Mouse (Mus musculus) right cerebral cortex, postnatal 10 days (tissue): ENCODE measurements around the gene Fam76a.
"Not testable (repeated sequence)": the region's sequence is repeated elsewhere in the genome, so short reads cannot be mapped to it uniquely, and the experiment has no call there.

Experiments used
- DNase-seq, 2 experiments: peaks; one replicate each; pipeline ENCODE4 v3.0.0; 2021; ENCODE audit warnings: low spot score in 2 of 2

Fam76a gene

DNA sequence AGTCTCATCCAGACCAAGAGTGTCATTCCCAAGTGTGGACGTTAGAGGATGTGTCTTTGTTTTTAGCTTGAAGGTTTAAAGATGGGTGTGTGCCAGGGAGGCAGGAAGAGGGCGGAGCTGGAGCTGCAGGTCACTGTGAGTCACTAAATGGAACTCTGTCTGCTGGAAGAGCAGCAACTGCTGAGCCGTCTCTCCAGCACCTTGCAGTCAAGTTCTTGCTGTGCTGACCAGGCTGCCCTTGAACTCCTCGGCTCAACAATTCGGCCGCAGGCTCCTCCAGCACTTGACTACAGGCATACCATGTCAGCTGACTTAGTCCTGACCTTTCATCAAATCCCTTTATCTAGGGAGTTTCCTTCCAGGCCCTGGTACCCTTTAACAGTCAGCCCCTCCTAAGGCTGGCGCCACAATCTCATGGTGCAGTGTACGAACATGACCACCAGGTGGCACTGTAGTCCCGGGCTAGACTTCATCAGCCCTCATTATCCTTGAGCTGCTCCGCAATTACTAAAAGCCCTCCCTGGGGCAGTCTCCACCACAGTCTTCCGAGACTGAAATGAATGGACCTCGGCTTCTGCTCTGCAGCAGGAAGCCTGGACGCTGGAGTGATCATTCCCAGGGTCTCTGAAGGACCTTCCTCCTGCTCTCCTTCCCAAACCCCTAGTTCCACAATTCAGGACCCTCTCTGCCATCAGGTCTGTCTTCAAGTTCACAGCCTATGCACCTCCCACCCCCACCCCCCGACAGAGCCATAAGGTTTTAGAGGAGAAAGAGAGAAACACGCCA, 23.1 kb upstream of the Fam76a start:
- peak; percentile 85 to 90 for DNase-seq

DNA sequence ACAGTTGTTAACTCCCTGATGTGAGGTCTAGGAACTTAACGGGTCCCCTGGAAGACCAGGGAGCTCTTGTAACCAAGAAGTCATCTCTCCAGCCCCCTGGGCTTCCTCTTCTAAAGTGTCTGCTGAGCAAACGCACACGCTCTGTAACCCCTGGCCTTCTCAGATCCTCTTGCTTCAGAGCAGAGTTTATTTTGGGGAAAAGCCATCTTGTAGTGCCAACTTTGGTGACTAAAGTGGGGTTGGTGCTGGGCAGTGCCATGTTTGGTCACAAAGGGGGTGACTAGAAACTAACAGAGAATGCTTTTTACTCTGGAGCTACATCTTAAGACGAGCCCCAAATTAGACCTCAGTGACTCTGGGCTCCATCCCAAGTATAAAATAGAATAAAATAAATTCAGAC, 22.4 kb upstream of the Fam76a start:
- DNase-seq = no peak

DNA sequence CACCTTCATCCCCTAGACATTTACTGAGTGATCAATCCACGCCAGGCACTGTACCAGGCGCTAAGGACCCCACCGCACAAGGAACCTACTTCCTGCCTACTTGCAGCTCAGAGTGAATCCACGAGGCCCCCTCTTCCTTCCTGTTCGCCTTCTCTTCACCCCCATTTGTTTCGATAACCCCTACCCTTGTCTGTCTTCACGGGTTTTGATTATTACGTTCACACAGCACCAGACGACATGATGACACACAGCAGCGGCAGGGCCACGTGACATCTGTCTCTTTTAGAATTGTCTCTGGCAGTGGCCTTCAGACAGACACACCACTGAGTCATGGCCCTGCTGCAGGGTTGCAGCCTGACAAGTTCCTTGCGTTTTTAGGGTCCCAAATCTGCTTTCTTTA, 21.7 kb upstream of the Fam76a start:
- DNase-seq = no peak

DNA sequence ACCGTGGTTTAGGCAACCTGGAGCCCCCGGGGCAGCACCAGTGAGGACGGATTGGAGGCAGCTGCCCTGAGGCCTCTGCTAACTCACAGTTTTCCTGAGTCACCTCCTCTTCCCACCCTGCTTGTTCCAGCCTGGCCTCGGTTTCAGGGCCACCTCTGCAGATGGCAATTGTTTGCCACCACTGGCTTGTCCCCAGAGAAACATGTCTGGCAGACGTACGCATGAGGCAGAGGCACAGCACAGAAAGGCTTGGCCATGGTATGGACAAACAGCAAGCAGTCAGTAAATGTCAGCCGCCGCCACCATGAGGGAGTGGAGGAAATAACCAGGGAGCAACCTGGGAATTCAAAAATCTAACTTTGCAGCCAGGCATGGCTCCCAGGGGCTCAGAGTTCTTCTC, 20.7 kb upstream of the Fam76a start:
- DNase-seq = no peak

DNA sequence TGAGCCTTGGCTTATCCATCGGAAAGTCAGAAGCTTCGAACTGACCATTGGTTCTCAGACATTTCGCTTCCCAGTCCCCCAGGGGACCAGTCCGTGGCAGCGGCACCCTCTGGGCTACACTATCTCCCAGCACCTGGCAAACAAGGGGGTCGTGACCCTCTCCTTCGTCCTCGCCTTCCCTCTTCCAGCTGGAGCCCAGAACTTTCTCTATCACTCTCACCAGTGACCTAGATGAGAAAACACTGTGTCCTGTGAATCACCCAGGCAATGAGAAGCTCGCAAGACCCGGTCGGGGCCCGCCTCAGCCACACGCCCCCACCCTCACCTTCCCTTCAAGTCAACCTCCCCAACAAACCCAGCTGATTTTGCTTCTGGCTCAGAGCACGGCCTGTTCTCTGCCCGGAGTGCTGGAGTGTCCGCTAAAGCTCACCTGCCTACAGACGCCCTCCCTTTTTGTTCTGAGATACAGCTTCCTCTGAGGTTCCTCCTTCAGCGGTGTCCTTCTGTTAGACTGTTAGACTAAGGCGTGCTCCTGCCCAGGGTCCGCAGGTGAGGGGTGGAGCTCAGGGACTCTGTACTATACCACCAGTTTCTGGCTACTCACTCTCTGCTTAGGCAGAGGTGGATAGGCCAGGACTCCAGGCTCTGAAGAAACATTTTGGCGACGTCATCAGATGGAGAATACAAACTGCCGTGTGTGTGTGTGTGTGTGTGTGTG, 18.8 kb upstream of the Fam76a start:
- no peak for DNase-seq

DNA sequence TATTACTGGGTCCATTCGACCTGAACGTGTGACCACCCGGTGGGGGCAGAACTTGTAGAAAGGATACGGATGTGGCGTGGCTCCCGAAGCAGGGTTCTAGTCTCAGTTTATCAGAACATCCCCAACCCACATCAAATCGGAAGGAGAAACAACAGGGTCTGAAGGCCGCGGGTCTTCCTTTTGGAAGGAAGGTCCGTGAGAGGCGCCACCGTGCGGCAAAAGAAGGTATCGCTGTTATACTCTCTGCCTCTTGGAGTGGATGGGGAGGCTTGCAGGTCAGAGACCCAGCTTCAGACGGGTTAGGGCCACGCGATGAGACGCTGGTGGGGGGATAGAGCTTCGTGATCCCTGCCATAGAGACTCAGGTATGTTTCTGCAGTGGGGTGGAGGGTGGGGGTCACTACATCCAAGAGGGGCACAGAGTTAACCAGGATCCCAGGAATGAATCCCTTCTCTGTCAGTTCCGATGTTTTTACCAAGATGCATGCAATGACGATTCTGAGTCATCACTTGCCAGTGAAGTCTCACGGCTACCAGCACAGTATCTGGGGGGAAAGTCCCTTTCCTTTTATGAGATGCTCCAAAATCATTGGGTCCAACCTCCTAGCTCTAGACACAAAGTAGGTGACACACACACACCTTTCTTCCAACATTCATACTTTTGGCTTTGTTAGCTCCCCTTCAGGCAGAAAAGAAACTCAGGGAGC, 17.2 kb upstream of the Fam76a start:
- peak in 1 of 2 experiments; percentile 73 for DNase-seq

DNA sequence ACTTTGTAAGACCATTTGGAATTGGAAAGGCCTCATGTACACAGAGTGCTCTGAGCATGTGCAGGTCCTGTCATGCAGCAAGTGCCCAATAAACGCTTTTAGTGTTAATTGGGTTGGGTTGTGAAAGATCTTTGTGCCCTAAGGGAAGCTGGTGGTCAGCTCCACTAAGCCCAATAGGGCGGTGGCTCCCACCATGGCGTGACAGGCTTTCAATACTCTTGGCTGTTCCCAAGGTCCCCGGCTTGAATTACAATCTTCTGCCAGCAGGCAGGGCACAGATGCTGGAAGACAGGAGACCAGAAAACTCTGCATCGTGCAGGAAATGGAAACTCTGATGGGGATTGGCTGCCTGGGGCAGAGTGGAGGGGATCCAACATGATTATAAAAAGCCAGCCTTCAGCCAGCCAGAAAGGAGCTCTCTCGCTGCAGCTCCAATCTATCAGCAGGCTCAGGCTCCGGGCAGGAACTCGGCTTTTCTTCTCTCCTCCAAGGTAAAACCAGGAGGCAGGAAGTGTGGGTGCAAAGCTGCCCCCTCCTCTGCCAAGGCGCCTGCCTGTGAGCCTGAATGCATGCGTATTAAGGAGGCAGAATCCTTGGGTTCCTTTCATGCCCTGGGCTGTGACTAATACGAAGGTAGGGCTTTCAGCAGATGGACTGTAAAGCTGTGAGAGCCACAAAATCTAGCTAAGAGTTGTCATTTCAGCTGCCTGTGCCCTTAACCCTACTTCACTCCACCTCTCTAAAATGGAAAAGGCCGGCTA, 16.0 kb upstream of the Fam76a start:
- peak; percentile 80 to 89 for DNase-seq

DNA sequence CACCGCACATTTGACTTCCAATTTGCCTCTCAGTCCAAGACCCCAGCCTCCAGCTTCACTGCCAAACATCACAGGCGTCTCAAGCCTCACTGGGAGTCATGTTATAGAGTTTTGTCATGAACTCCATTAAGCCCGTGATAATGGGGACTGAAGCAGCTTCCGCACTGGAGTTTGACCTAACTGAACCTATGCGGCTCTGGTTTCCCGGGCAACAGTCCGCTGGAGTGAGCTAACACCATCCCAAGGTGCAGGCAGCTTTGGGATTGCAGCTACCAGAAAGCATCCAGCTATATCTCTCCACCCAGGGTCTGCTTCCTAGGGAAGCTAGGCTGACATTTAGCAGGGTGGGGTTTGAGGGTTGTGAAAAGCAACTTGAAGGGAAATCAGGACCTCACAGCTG, 12.3 kb upstream of the Fam76a start:
- DNase-seq = no peak

DNA sequence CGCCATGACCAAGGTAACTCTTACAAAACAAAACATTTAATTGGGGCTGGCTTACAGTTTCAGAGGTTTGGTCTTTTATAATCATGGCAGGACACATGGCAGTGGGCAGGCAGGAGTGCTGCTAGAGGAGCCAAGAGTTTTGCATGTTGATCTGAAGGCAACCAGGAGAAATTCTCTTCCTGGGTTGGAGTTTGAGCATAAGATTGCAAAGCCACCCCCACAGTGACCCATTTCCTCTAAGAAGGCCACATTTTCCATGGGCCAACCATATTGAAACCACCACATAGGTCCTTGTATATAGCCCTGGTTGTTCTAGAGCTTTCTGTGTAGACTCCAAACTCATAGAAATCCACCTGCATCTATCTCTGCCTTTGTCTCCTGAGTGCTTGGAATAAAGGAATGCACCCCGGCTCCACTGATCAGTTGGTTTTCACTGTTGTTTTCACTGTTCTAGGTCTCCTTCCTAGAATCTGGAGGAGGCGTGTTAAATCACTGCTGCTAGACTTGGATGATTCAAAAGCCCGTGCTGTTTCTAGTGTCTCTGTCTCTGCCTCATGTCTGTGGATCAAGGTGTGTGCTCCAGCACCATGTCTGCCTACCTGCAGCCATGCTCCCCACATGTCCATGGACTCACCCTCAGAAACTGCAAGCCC, 10.5 kb upstream of the Fam76a start:
- DNase-seq = no peak

DNA sequence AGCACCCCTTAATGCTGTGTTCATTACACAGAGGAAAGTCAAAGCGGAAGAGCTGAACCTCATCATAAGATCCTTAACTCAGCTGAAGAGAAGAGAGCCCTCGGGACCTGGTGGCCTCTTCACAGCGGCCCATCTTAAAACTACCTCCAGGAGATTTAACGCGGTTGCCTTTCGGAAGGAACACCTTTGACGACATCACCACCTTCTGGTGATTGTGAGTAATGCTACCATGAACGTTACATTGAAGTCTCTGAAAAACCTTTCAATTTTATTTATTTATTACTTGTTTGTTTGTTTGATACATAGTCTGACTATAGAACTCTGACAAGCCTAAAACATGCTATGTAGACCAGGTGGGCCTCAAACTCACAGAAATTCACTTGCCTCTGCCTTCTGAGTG, 8.4 kb upstream of the Fam76a start:
- DNase-seq = peak in 1 of 2 experiments; percentile 49

DNA sequence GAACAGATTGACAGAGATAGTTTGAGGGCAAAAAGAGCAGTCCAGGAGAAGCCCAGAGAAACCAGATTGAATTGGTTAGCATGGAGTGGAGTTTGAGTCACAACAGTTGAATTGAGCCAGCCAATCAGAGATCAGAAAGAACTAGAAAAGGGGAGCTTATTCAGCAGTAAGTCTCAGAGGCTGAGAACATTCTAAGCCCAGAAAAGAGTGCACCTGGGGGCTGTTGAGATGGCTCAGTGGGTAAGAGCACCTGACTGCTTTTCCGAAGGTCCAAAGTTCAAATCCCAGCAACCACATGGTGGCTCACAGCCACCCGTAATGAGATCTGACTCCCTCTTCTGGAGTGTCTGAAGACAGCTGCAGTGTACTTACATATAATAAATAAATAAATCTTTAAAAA, 4.2 kb upstream of the Fam76a start:
- not testable (repeated sequence) for DNase-seq

DNA sequence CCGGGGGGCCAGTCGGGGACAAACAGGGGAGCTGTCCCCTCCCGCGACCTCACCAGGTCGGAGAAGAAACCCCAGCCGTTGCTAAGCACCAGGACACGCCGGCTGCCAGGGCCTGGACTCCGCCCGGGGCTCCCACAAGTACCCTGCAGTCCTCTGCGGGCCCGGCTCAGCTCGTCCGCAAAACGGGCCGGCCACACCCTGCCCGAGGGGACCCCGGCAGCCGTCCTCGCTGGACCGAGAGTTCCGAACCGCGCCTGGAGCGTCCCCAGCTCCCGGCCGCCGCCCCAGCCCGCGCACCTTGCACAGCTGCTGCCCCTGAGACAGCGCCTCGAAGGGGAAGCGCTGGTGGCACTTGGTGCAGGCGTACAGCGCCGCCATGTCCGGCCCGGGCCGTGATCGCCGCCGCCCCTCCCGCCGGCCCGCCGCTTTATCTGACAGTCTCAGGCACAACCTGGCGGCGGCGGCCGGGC, 262 bp downstream of the Fam76a start:
- DNase-seq = peak; percentile 56 to 71

DNA sequence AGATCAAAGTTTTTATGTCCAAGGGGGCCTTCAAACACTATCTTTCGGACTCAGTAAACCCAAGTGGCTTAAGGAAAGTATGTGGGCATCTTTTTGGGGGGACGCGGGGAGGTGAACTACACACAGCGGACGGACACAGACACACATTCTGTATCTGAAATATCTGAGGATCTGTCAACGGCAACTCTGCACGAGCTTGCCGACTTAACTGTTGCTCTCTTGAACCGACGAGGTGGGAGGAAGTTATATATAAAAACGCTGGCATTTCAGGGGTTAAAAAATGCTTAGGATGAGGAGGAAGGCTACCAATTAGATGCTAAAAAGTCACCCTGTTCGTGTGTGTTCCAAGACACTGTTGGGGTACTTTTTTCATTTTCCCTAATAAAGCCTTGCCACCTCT, 870 bp downstream of the Fam76a start:
- no peak for DNase-seq

DNA sequence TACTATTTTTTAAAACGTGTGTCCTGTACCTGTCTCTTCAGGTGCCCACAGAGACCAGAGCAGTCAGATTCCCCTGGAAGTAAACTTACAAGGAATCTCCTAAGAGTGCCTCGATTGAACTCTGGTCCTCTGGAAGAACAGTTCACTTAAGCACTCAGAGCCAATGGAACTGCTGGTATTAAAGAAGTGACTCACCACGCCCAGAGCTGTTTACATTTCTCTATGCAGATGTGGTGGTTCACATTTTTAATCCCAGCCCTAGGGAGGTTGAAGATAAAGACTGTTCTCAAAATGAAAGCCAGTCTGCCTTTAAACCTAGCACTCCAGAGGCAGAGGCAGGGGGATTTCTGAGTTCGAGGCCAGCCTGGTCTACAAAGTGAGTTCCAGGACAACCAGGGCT, 2.2 kb downstream of the Fam76a start:
- no peak for DNase-seq

DNA sequence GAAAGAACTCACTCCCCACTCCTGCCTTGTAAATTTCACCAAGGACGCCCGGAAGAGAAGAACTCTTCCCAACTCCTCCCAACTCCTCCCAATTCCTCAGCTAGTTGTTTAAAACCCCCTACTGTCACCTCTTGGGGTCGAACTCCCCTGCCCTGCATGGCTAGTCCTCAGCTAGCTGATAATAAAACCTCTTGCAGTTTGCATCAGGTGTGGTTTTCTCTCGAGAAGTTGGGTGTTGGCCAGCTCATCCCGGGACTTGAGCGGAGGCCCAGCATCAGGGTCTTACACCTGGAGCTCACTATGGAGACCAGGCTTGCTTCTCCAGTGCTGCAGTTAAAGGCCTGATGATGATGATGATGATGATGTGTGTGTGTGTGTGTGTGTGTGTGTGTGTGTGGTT, 3.9 kb downstream of the Fam76a start:
- DNase-seq = not testable (repeated sequence)

DNA sequence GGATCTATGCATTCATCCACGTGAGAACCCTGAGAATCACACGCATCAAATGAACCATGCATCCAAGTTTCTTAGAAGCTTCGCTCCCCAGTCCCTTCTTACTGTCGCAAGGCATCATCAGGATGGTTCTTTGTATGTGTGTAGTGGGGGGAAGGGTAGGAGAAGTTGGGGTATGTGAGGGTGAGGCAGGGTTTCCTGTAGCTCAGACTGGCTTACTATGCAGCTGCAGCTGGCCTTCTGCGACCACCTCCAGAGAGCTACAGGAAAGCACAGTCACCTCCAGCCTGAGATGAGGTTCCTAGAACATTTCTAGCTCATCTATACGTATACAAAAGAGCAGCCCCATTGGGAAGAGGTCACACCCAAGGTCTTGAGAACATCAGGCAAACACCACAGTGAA, 10.2 kb downstream of the Fam76a start:
- DNase-seq = no peak

DNA sequence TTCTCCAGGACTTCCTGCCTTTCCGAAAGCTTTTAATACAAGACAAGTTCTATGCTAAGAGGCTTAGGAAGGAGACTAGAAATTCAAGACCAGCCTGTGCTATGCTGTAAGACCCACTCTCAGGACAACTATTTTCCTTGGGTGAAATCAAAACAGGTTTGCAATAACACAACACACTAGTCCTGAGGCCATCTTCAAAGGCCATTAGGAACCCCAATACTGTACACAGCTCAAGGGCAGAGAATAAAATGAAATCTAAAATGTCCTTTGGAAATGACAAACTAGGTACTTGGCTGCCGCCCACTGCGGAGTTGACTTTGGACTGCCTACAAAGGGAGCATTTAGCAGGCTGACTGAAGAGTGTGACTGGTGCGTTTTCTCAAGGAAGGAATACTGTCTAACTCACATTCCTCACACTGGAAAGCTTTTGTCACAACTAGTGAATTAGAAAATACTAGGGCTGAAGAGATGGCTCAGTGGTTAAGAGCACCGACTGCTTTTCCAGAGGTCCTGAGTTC, 16.5 kb downstream of the Fam76a start:
- no peak for DNase-seq

DNA sequence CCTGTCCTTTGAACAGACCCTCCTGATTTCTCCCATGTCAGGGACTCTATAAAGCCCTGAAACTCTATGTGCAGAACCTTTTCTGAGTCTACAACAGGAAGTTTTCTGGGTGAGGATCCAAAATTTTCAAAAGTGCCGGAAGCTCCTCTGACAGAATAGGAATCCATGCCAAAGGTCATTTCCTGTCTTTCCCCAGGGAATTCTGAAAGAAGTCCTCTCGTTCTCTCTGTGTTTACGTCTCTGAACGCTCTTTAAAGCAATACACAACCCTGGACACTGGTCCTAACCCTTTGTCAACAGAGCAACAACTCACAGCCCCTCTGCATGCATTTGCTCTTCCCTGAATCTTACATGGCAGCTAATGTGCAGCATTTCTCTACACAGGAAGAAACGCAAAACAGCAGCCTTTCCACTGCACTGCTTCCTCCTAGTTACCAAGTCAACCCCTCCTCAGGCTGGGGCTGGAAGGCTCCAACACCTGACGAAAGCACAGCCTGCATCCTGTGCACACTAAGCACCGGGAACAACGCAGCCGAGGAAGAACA, 17.5 kb downstream of the Fam76a start:
- DNase-seq = no peak

DNA sequence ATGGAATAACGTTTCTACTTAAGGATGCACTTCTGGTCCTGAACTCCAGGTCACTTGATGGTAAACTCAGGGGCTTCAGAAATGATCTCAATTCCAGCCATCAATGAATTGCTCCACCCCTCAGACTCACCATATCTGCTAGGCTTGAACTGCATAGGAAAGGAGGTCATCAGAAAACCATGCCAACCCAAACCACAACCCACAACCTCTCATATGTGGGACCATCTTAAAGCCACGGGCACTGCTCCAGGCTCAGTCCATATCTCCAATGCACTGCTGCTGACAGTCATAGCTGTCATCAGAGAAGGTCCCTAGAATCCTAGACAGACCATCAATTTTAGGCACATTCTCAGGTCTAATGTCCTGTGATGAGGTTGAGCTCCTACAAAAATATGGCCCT, 18.3 kb downstream of the Fam76a start:
- no peak for DNase-seq

DNA sequence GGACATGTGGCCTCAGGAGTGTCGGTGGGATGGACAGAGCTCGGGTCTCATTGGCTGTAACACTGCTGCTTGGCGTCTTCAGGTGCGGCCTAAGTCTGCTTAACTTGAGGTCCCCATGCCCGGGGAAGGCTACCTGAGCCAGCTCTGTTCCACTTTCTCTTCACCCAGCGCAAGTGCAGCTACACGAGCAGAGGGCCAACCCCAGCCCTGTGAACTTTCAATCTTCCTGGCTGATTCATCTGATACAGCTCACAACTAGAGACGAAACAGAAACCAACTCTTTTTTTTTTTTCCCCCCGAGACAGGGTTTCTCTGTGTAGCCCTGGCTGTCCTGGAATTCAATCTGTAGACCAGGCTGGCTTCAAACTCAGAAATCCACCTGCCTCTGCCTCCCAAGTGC, 24.2 kb downstream of the Fam76a start:
- DNase-seq = no peak

DNA sequence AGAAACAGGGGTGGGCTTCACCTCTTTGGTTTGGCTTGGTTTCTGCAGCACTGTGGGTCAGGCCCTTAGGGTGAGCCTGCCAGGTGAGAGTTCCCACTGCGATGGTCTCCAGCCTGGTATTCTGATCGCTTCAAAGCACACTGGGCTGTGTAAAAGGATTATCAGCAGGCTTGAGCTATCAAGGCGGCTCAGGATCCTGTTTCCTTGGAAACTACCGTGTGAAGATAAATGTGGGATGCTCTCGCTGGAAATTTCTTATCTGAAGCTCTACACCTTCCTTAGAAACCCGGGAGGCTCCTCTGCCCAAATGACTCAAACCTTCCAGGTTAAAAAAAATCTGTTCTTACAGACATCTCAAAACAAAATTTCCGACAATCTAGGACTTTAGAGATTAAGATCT, 28.0 kb downstream of the Fam76a start:
- DNase-seq = peak; percentile 35 to 52
